Mouse (Mus musculus) lung, postnatal 0 days (tissue): ENCODE measurements at regions not wholly inside any gene's neighbourhood (a gene's known extent, or its start where the extent isn't known, plus 50 kb on each side); places are given as distances from the start of the nearest gene placed in this dataset.

Experiments
- CTCF ChIP-seq: IDR thresholded peaks from 2 replicates; pipeline ENCODE4 v1.5.1; 2016; ENCODE audit warnings: antibody characterized with exemption, mild to moderate bottlenecking
- EP300 ChIP-seq: IDR thresholded peaks from 2 replicates; pipeline ENCODE4 v1.6.1; 2016; ENCODE audit warnings: antibody characterized with exemption, mild to moderate bottlenecking, control low read depth

DNA sequence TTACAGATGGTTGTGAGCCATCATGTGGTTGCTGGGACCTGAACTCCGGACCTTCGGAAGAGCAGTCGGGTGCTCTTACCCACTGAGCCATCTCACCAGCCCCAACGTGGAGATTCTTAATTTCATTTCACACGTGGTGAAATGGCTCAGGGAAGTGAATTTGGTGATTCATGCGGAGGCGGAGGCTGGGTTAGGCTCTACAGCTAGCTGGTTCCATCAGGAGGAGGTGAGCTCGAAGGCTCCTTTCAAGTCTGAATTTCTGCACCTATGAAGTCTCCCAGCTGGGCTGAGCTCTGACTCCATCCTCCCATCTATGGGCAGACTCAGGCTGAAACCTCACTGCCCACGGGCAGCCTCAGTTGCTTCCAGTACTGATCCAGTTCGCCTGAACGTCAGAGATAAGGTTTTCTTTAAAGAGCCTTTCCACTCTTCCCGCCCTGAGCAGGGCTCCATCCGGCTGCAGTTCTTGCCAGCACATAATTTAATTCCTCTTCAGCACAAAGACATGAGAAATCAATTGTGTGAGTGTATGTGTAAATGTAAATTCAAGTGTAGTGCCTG, 103.5 kb upstream of the Chd6 start:
- TF ChIP-seq CTCF (no peak), EP300 (no peak)
